Mouse (Mus musculus): ENCODE data around the gene Naa25. TPM values are rescaled to one million over a fixed set of nuclear protein-coding genes. Genes with fewer than 3 reads are reported as not detected.
A peak's percentile ranks its signal among the peaks of the same experiment; 100 is the strongest.

Gene Naa25
- polyA plus RNA-seq, 1 experiment from 2014 or later: 42.6 TPM

DNA sequence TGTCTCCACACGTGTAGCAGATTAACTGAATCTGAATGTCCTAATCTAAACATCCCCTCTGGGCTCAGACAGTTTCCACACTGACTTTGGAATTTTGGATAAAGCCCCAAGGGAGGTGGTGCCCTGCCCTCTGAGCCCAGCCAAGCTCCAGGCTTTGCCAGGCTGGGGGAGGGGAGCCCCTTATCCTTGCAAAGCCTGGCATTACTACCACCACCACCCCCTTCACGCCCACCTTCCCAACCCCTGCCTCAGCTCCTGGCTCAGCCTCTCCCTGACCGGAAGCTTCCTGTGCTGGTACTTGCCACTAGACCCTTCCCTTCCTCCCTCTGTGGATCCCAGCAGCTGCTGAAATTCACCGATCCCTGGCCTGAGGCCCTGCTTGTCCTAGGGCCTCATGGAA, 10.6 kb upstream of the Naa25 start:
- no peaks in the 10 kb centered on the region for H3K4me1 ChIP-seq (ENCODE audit: control insufficient read depth, insufficient read depth, low read length)
- no peaks in the 10 kb centered on the region for H3K36me3 ChIP-seq (ENCODE audit: control insufficient read depth, insufficient read depth, low read length)
- H3K27ac ChIP-seq (replicated peaks; ENCODE audit: low read depth, low read length): no peak overlapping the region
- H3K9ac ChIP-seq (ENCODE audit: low read length): no peak overlapping the region
- no peaks in the 10 kb centered on the region for H3K9me3 ChIP-seq (ENCODE audit: control insufficient read depth, low read length)
- H3K27me3 ChIP-seq (ENCODE audit: control insufficient read depth, insufficient read depth, low read length): no peaks in the 10 kb centered on the region
- 63% methylated on average over 4 of the region's 4 CpGs for WGBS
- no peak overlapping the region for H3K4me3 ChIP-seq (ENCODE audit: low read depth, low read length)
- ATAC-seq (ENCODE audit: insufficient number of reproducible peaks, low FRiP score, low TSS enrichment, low read depth) (no peak), DNase-seq (ENCODE audit: low spot score) (no peak)
- no peak overlapping the region; the same call in 1 of the 2 replicates for H3K4me2 ChIP-seq (ENCODE audit: low read depth, severe bottlenecking)

DNA sequence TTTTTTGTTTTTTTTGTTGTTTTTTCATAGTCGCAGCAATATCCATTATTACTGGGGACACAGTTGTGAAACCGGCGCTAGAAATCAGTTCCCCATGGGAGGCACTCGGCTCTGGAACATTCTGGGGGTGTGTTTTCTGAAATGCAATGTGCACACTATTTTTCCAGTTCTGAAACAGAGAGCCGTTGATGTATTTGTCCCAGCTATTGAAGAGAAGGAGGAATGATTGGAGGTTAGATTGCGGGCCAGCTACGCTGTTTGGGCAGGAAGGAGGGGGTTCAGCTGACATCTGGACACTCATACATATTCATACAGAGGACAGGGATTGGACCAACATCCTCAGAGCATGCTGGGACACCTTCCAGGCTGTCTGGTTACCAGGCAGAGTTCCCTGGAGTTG, 8.6 kb upstream of the Naa25 start:
- Histone ChIP-seq H3K27ac (replicated peaks; ENCODE audit: low read depth, low read length) (no peak overlapping the region), H3K36me3 (ENCODE audit: control insufficient read depth, insufficient read depth, low read length) (no peaks in the 10 kb centered on the region), H3K4me3 (ENCODE audit: low read depth, low read length) (no peak overlapping the region), H3K4me2 (ENCODE audit: low read depth, severe bottlenecking) (no peak overlapping the region), H3K9me3 (ENCODE audit: control insufficient read depth, low read length) (no peaks in the 10 kb centered on the region), H3K4me1 (ENCODE audit: control insufficient read depth, insufficient read depth, low read length) (no peaks in the 10 kb centered on the region), H3K9ac (ENCODE audit: low read length) (no peak overlapping the region), H3K27me3 (ENCODE audit: control insufficient read depth, insufficient read depth, low read length) (no peaks in the 10 kb centered on the region)
- WGBS: 70% methylated on average over 7 of the region's 7 CpGs
- no peak for DNase-seq (ENCODE audit: low spot score)
- ATAC-seq (ENCODE audit: insufficient number of reproducible peaks, low FRiP score, low TSS enrichment, low read depth): no peak

DNA sequence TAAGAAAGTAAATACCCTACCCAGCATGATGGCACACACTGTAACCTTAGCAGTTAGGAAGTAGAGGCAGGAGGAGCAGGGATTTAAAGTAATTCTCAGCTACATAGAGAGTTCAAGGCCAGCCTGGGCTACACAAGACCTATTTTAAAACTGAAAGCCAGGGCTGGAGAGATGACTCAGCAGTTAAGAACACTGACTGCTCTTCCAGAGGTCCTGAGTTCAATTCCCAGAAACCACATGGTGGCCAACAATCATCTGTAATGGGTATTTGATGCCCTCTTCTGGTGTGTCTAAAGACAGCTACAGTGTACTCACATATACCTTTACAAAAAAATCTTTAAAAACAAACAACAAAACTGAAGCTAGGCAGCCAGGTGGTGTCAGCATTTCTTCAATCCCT, 8.0 kb upstream of the Naa25 start:
- ATAC-seq (ENCODE audit: insufficient number of reproducible peaks, low FRiP score, low TSS enrichment, low read depth): no peak
- H3K4me3 ChIP-seq (ENCODE audit: low read depth, low read length): no peak overlapping the region
- no peak overlapping the region for H3K4me2 ChIP-seq (ENCODE audit: low read depth, severe bottlenecking)

DNA sequence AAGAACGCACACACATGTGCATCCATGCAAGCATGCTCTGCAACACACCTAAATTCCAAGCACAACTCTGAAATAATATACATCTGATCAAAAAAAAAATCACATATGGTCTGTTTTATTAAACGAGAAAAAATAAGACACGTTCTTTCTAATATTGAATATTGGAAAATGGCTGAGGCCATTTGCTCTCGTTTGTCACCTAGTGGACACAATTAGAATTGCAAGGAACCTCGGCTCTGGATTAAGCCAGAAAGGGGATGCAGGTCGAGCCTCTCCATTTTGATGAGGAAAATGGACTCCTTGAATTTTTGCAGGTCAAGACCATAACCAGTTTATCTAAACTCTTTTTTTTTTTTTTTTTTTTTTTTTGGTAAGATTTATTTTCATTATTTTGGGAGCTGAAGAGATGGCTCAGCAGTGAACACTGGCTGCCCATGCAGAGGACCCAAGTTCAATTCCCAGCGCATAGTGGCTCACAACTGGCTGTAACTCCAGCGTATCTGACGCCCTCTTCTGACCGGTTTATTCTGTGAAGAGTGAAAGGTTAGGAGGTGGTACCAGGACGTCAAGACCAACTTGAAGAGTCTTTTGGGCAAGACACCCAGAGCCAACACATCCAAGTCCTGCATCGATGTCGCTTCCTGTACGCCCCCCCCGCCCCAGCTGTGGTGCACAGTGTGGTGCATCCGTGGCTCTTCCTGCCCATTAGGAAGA, 4.9 kb upstream of the Naa25 start:
- Histone ChIP-seq H3K4me1 (ENCODE audit: control insufficient read depth, insufficient read depth, low read length) (no peaks in the 10 kb centered on the region), H3K4me2 (ENCODE audit: low read depth, severe bottlenecking) (no peak overlapping the region), H3K9me3 (ENCODE audit: control insufficient read depth, low read length) (no peaks in the 10 kb centered on the region), H3K36me3 (ENCODE audit: control insufficient read depth, insufficient read depth, low read length) (no peaks in the 10 kb centered on the region), H3K4me3 (ENCODE audit: low read depth, low read length) (no peak overlapping the region), H3K27me3 (ENCODE audit: control insufficient read depth, insufficient read depth, low read length) (no peaks in the 10 kb centered on the region), H3K9ac (ENCODE audit: low read length) (no peak overlapping the region), H3K27ac (replicated peaks; ENCODE audit: low read depth, low read length) (no peak overlapping the region)
- ATAC-seq (ENCODE audit: insufficient number of reproducible peaks, low FRiP score, low TSS enrichment, low read depth) (no peak), DNase-seq (ENCODE audit: low spot score) (peak; percentile 42)
- WGBS: 58% methylated on average over 16 of the region's 16 CpGs

More for the DNA sequence above, 8.0 kb upstream of the Naa25 start:
- Histone ChIP-seq H3K4me1 (ENCODE audit: control insufficient read depth, insufficient read depth, low read length) (no peaks in the 10 kb centered on the region), H3K9ac (ENCODE audit: low read length) (no peak overlapping the region), H3K36me3 (ENCODE audit: control insufficient read depth, insufficient read depth, low read length) (no peaks in the 10 kb centered on the region), H3K27ac (replicated peaks; ENCODE audit: low read depth, low read length) (no peak overlapping the region), H3K27me3 (ENCODE audit: control insufficient read depth, insufficient read depth, low read length) (no peaks in the 10 kb centered on the region), H3K9me3 (ENCODE audit: control insufficient read depth, low read length) (no peaks in the 10 kb centered on the region)
- no peak for DNase-seq (ENCODE audit: low spot score)

DNA sequence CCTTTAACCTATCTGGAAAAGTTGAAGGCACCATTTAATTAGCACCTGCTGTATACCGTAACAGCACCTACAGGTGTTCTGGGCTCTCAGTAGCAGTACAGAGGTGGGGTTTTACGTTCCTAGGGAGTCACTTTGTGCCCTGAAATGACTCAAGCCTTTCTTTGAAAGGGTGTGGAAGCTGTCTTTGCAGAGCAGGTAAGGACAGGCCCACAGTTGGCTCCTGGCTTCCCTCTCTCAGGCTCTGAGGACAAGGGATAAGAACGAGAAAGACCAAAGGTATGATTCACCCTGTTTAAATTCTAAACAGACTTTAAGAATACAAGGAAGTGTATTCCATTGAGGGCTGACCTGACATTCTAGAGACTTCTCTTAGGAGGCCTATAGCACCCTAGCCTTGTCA, 4.3 kb upstream of the Naa25 start:
- no peaks in the 10 kb centered on the region for H3K4me1 ChIP-seq (ENCODE audit: control insufficient read depth, insufficient read depth, low read length)
- no peaks in the 10 kb centered on the region for H3K36me3 ChIP-seq (ENCODE audit: control insufficient read depth, insufficient read depth, low read length)

DNA sequence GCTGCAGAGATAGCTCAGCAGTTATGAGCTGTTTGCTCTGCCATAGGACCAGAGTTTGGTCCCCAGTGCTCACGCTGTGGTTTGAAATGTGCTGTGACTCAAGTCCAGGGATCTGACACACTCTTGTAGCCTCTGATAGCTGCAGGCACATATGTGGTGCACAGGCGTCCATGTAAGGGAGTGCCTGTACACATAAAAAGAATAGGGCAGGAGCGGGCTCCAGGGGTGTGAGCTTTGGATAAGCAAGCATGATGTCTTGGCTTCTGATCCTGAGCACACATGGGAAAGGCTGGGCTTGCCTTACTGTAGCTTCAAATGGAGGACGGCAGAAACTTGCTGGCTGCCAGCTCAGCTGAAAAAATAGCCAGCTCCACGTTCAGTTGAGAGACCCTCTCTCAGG, 2.1 kb upstream of the Naa25 start:
- Histone ChIP-seq H3K9me3 (ENCODE audit: control insufficient read depth, low read length) (no peaks in the 10 kb centered on the region), H3K4me2 (ENCODE audit: low read depth, severe bottlenecking) (no peak overlapping the region), H3K27me3 (ENCODE audit: control insufficient read depth, insufficient read depth, low read length) (no peaks in the 10 kb centered on the region), H3K27ac (replicated peaks; ENCODE audit: low read depth, low read length) (no peak overlapping the region), H3K9ac (ENCODE audit: low read length) (no peak overlapping the region), H3K4me3 (ENCODE audit: low read depth, low read length) (no peak overlapping the region), H3K4me1 (ENCODE audit: control insufficient read depth, insufficient read depth, low read length) (0 out of 2 replicates have a peak, but pooled peaks cover 2% of the 10 kb centered on the region), H3K36me3 (ENCODE audit: control insufficient read depth, insufficient read depth, low read length) (peaks cover 1% of the 10 kb centered on the region; the same call in 1 of the 2 replicates)
- no peak for DNase-seq (ENCODE audit: low spot score)
- no peak for ATAC-seq (ENCODE audit: insufficient number of reproducible peaks, low FRiP score, low TSS enrichment, low read depth)
- WGBS: 84% methylated on average over 5 of the region's 5 CpGs

More for the DNA sequence above, 4.3 kb upstream of the Naa25 start:
- Histone ChIP-seq H3K4me2 (ENCODE audit: low read depth, severe bottlenecking) (no peak overlapping the region), H3K27me3 (ENCODE audit: control insufficient read depth, insufficient read depth, low read length) (no peaks in the 10 kb centered on the region), H3K27ac (replicated peaks; ENCODE audit: low read depth, low read length) (no peak overlapping the region), H3K4me3 (ENCODE audit: low read depth, low read length) (no peak overlapping the region), H3K9me3 (ENCODE audit: control insufficient read depth, low read length) (no peaks in the 10 kb centered on the region), H3K9ac (ENCODE audit: low read length) (no peak overlapping the region)
- ATAC-seq (ENCODE audit: insufficient number of reproducible peaks, low FRiP score, low TSS enrichment, low read depth): no peak
- 80% methylated on average over 3 of the region's 3 CpGs for WGBS
- no peak for DNase-seq (ENCODE audit: low spot score)

DNA sequence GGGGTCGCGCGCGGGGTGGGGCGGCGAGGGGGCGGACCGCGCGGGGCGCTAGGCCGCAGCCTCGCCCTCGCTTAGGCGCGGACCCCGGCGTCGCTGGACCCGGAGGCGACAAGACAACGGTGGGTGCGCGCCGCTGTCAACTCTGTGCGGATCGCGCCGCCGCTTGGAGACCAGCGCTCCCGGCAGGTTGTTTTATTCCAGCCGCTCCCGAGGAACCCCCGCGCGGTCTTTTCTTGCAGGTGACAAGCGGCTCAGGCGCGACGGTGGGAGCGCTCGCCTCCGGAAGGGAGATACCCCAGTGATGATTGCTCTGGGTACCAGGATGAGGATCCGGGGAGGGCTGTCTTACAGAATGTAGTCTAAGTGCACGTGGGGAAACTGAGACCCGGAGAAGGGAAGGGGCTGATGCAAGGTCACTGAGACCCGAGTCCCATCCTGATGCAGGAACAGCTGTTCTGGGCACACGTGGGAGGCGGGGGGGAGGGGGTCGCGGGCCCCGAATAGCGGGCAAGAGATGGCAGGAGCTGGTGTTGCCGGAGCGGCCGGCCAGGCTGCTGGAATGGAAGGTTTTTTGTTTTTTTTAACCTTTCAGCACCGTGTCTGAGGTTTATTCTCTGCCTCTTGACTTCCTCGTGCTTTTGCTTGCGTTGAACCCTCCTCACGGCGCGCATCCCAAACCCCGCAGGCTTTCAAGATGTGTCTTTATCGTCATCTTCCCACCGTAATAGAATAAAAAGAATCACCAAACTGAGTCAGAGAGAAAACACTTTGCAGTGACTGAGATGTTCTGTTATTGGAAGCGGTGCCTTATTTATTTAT, 619 bp downstream of the Naa25 start:
- DNase-seq (ENCODE audit: low spot score) (peak; percentile 72), ATAC-seq (ENCODE audit: insufficient number of reproducible peaks, low FRiP score, low TSS enrichment, low read depth) (peak; percentile 48)
- peak overlapping the region; percentile 64 for H3K9ac ChIP-seq (ENCODE audit: low read length)
- H3K27ac ChIP-seq (replicated peaks; ENCODE audit: low read depth, low read length): no peak overlapping the region
- peak overlapping the region; percentile 69 for H3K4me2 ChIP-seq (ENCODE audit: low read depth, severe bottlenecking)
- peak overlapping the region; percentile 92 for H3K4me3 ChIP-seq (ENCODE audit: low read depth, low read length)
- 0 out of 2 replicates have a peak, but pooled peaks cover 2% of the 10 kb centered on the region for H3K4me1 ChIP-seq (ENCODE audit: control insufficient read depth, insufficient read depth, low read length)
- H3K27me3 ChIP-seq (ENCODE audit: control insufficient read depth, insufficient read depth, low read length): no peaks in the 10 kb centered on the region
- H3K36me3 ChIP-seq (ENCODE audit: control insufficient read depth, insufficient read depth, low read length): peaks cover 7% of the 10 kb centered on the region; the same call in 1 of the 2 replicates
- under 1% methylated on average over 66 of the region's 67 CpGs for WGBS
- no peaks in the 10 kb centered on the region for H3K9me3 ChIP-seq (ENCODE audit: control insufficient read depth, low read length)

DNA sequence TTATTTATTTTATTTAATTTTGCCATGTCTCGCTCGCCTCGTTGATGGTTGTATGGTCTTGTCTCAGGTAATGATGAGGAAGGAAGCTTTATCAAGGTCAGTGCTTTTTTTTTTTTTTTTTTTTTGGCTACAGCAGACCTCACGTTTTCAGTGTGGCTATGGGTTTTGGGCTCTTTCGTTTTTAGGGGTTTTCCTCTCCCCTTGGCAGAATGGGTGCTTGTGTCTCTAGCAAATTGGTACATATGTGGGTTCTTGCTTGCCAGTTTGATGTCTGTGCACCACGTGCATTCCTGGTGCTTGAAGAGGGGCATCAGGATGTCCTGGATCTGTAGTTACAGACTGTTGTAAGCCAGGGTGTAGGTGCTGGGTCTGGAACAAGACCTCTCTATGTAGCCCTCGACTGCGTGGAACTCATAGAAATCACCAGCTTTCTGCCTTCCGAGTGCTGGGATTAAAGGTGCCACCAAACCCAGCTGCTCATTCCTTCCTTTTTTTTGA, 1.3 kb downstream of the Naa25 start:
- WGBS: 64% methylated on average over 9 of the region's 9 CpGs
- Histone ChIP-seq H3K4me1 (ENCODE audit: control insufficient read depth, insufficient read depth, low read length) (0 out of 2 replicates have a peak, but pooled peaks cover 2% of the 10 kb centered on the region), H3K9ac (ENCODE audit: low read length) (no peak overlapping the region; the same call in 1 of the 2 replicates), H3K4me2 (ENCODE audit: low read depth, severe bottlenecking) (peak overlapping the region; percentile 69), H3K27ac (replicated peaks; ENCODE audit: low read depth, low read length) (no peak overlapping the region), H3K9me3 (ENCODE audit: control insufficient read depth, low read length) (no peaks in the 10 kb centered on the region), H3K36me3 (ENCODE audit: control insufficient read depth, insufficient read depth, low read length) (peaks cover 7% of the 10 kb centered on the region; the same call in 1 of the 2 replicates), H3K4me3 (ENCODE audit: low read depth, low read length) (peak overlapping the region; percentile 92), H3K27me3 (ENCODE audit: control insufficient read depth, insufficient read depth, low read length) (no peaks in the 10 kb centered on the region)
- ATAC-seq (ENCODE audit: insufficient number of reproducible peaks, low FRiP score, low TSS enrichment, low read depth) (no peak), DNase-seq (ENCODE audit: low spot score) (no peak)
